Mouse (Mus musculus): ENCODE data around the gene Tnrc6b. TPM values are rescaled to one million over a fixed set of nuclear protein-coding genes. Genes with fewer than 3 reads are reported as not detected.
A peak's percentile ranks its signal among the peaks of the same experiment; 100 is the strongest.

The Tnrc6b gene
- polyA plus RNA-seq, 1 experiment from 2014 or later, result 23.2 TPM

- no peak within 1 kb of the TSS for H3K27ac ChIP-seq (ENCODE audit: low read depth, low read length)
- peak within 1 kb of the TSS; percentile 92 for H3K4me2 ChIP-seq (replicated peaks; ENCODE audit: low read depth, low read length)
- H3K4me1 ChIP-seq (ENCODE audit: control insufficient read depth, insufficient read depth, low read length), result no peaks in the 10 kb centered on the region
- no peaks in the 10 kb centered on the region for H3K27me3 ChIP-seq (ENCODE audit: control insufficient read depth, insufficient read depth, low read length)
- peak within 1 kb of the TSS; percentile 87 for H3K4me3 ChIP-seq (ENCODE audit: low read length)
- under 1% methylated on average over 63 of the region's 67 CpGs for WGBS
- no peaks in the 10 kb centered on the region for H3K9me3 ChIP-seq (ENCODE audit: control insufficient read depth, low read length)
- ATAC-seq (ENCODE audit: low FRiP score, low TSS enrichment), result peak; percentile 90
- H3K9ac ChIP-seq (ENCODE audit: low read depth, low read length), result peak within 1 kb of the TSS; percentile 73
- H3K36me3 ChIP-seq (ENCODE audit: control insufficient read depth, insufficient read depth, low read length), result no peaks in the 10 kb centered on the region
These were observed 266.7 kb downstream of the Tnrc6b start, which contains the start of gene Sgsm3 for GRCm38 (mm10) chr15:80977620-80978334. TSS of gene Sgsm3 (plus strand) at chr15:80977765.

GRCm38 (mm10) chr15:80979611-80980010 is 268.5 kb downstream of the Tnrc6b start:
- ATAC-seq (ENCODE audit: low FRiP score, low TSS enrichment), result no peak
- no peaks in the 10 kb centered on the region for H3K9me3 ChIP-seq (ENCODE audit: control insufficient read depth, low read length)
- H3K4me3 ChIP-seq (ENCODE audit: low read length), result no peak overlapping the region
- 76% methylated on average over 4 of the region's 4 CpGs for WGBS
- H3K4me1 ChIP-seq (ENCODE audit: control insufficient read depth, insufficient read depth, low read length), result no peaks in the 10 kb centered on the region
- no peak overlapping the region for H3K9ac ChIP-seq (ENCODE audit: low read depth, low read length)
- H3K36me3 ChIP-seq (ENCODE audit: control insufficient read depth, insufficient read depth, low read length), result no peaks in the 10 kb centered on the region
- H3K27me3 ChIP-seq (ENCODE audit: control insufficient read depth, insufficient read depth, low read length), result no peaks in the 10 kb centered on the region
- no peak overlapping the region for H3K4me2 ChIP-seq (replicated peaks; ENCODE audit: low read depth, low read length)
- H3K27ac ChIP-seq (ENCODE audit: low read depth, low read length), result no peak overlapping the region

DNA sequence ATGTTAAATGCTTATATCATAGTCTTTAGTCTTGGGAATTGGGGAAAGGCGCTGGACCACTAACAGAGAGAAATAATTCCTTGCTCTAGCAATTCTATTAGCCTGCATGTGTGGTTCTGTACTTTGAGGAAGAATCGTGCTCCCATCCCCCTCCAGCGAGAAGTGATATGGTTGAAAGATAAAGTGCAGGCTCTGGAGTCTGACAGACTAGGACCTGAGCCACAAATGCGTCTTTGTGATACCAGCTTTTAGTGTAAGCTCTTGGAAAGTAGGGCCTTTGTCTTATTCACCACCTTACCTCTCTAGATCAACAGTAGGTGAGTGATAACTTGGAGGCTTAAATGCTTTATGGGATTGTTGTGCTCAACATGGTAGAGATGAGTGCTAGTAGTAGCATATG is 270.1 kb downstream of the Tnrc6b start:
- 80% methylated on average over 4 of the region's 4 CpGs for WGBS
- Histone ChIP-seq H3K4me2 (replicated peaks; ENCODE audit: low read depth, low read length) (no peak overlapping the region), H3K9me3 (ENCODE audit: control insufficient read depth, low read length) (no peaks in the 10 kb centered on the region), H3K36me3 (ENCODE audit: control insufficient read depth, insufficient read depth, low read length) (no peaks in the 10 kb centered on the region), H3K27me3 (ENCODE audit: control insufficient read depth, insufficient read depth, low read length) (no peaks in the 10 kb centered on the region), H3K27ac (ENCODE audit: low read depth, low read length) (no peak overlapping the region), H3K9ac (ENCODE audit: low read depth, low read length) (no peak overlapping the region), H3K4me3 (ENCODE audit: low read length) (no peak overlapping the region), H3K4me1 (ENCODE audit: control insufficient read depth, insufficient read depth, low read length) (no peaks in the 10 kb centered on the region)
- ATAC-seq (ENCODE audit: low FRiP score, low TSS enrichment), result no peak

GRCm38 (mm10) chr15:80983264-80983663 is 272.2 kb downstream of the Tnrc6b start:
- H3K4me1 ChIP-seq (ENCODE audit: control insufficient read depth, insufficient read depth, low read length), result no peaks in the 10 kb centered on the region
- 96% methylated on average over 2 of the region's 2 CpGs for WGBS
- H3K36me3 ChIP-seq (ENCODE audit: control insufficient read depth, insufficient read depth, low read length), result no peaks in the 10 kb centered on the region
- no peak overlapping the region for H3K4me3 ChIP-seq (ENCODE audit: low read length)
- no peak overlapping the region for H3K4me2 ChIP-seq (replicated peaks; ENCODE audit: low read depth, low read length)
- no peak for ATAC-seq (ENCODE audit: low FRiP score, low TSS enrichment)
- no peaks in the 10 kb centered on the region for H3K9me3 ChIP-seq (ENCODE audit: control insufficient read depth, low read length)
- no peaks in the 10 kb centered on the region for H3K27me3 ChIP-seq (ENCODE audit: control insufficient read depth, insufficient read depth, low read length)
- H3K27ac ChIP-seq (ENCODE audit: low read depth, low read length), result no peak overlapping the region
- no peak overlapping the region for H3K9ac ChIP-seq (ENCODE audit: low read depth, low read length)

GRCm38 (mm10) chr15:80988331-80988730 is 277.2 kb downstream of the Tnrc6b start:
- Histone ChIP-seq H3K27ac (ENCODE audit: low read depth, low read length) (no peak overlapping the region), H3K27me3 (ENCODE audit: control insufficient read depth, insufficient read depth, low read length) (no peaks in the 10 kb centered on the region), H3K4me1 (ENCODE audit: control insufficient read depth, insufficient read depth, low read length) (no peaks in the 10 kb centered on the region), H3K9me3 (ENCODE audit: control insufficient read depth, low read length) (no peaks in the 10 kb centered on the region), H3K36me3 (ENCODE audit: control insufficient read depth, insufficient read depth, low read length) (no peaks in the 10 kb centered on the region), H3K4me2 (replicated peaks; ENCODE audit: low read depth, low read length) (no peak overlapping the region), H3K9ac (ENCODE audit: low read depth, low read length) (no peak overlapping the region), H3K4me3 (ENCODE audit: low read length) (no peak overlapping the region)
- no peak for ATAC-seq (ENCODE audit: low FRiP score, low TSS enrichment)
- 44% methylated on average over 1 of the region's 1 CpGs for WGBS

DNA sequence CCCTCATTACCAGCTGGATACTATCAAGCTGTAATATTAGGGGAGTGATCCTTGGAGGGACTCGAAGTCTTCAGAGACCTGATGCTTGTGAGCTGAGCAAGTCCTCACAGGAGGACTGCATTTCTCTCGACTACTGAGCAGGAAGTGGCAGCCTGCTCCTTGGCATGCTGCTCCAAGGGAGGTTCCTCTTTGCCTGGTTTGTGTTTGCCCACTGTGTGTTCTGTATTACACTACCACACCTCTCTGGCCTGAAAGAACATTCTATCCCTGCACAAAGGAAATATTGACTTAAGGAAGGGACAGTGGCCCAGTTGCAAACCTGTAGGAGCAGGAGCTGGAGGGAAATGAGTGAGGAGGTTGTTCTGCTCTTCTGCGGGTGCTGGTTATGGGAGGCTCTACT is 278.6 kb downstream of the Tnrc6b start:
- Histone ChIP-seq H3K27me3 (ENCODE audit: control insufficient read depth, insufficient read depth, low read length) (no peaks in the 10 kb centered on the region), H3K4me2 (replicated peaks; ENCODE audit: low read depth, low read length) (no peak overlapping the region), H3K36me3 (ENCODE audit: control insufficient read depth, insufficient read depth, low read length) (no peaks in the 10 kb centered on the region), H3K4me3 (ENCODE audit: low read length) (no peak overlapping the region), H3K4me1 (ENCODE audit: control insufficient read depth, insufficient read depth, low read length) (no peaks in the 10 kb centered on the region), H3K9me3 (ENCODE audit: control insufficient read depth, low read length) (no peaks in the 10 kb centered on the region), H3K27ac (ENCODE audit: low read depth, low read length) (no peak overlapping the region), H3K9ac (ENCODE audit: low read depth, low read length) (no peak overlapping the region)
- 61% methylated on average over 3 of the region's 3 CpGs for WGBS
- no peak for ATAC-seq (ENCODE audit: low FRiP score, low TSS enrichment)

Small RNAs within 50 kb of the gene (microRNA-seq; reads per million reads assigned to microRNA genes)
- gene Mir5113, result 16.2 reads per million, percentile 31 among the genes with 10 or more reads in this experiment

Other genes starting within 250 kb of the Tnrc6b start
- gene Enthd1, start 146.2 kb upstream of the Tnrc6b start, polyA plus RNA-seq (2014; fragmentation: Nextera tagmentation; extraction: Ambion mirVana), result not detected in 2 replicates
- 0.84 and 1.3 TPM in 2 replicates for gene Grap2, start 138.7 kb upstream of the Tnrc6b start, polyA plus RNA-seq (2014; fragmentation: Nextera tagmentation; extraction: Ambion mirVana)
- gene Fam83f, start 39.5 kb upstream of the Tnrc6b start, polyA plus RNA-seq (2014; fragmentation: Nextera tagmentation; extraction: Ambion mirVana), result 1.4 and 2.9 TPM in 2 replicates
- 141 and 197 TPM in 2 replicates for gene Adsl, start 237.2 kb downstream of the Tnrc6b start, polyA plus RNA-seq (2014; fragmentation: Nextera tagmentation; extraction: Ambion mirVana)